Mouse (Mus musculus) C2C12 (cell line): ENCODE results near the gene Arl6. TPM values are rescaled to one million over a fixed set of nuclear protein-coding genes. Genes with fewer than 3 reads are reported as not detected.

ENCODE experiments used
- H3K27me3 ChIP-seq: one replicate; pipeline ENCODE4 v1.6.1; 2011; ENCODE audit not compliant: control insufficient read depth, insufficient read depth, insufficient read length
- H3K36me3 ChIP-seq: one replicate; pipeline ENCODE4 v1.6.1; 2011; ENCODE audit not compliant: control insufficient read depth, insufficient read depth
- H3K4me3 ChIP-seq: one replicate; pipeline ENCODE4 v1.5.1; 2011; ENCODE audit warnings: mild to moderate bottlenecking, control low read depth; ENCODE audit not compliant: poor library complexity, insufficient read depth, severe bottlenecking
- H3K79me2 ChIP-seq: one replicate; pipeline ENCODE4 v1.6.1; 2011; ENCODE audit not compliant: control insufficient read depth, insufficient read depth
- H3K79me3 ChIP-seq: one replicate; pipeline ENCODE4 v1.6.1; 2011; ENCODE audit warnings: low read depth, control low read depth
- H3ac ChIP-seq: one replicate; pipeline ENCODE3; 2011; ENCODE audit warnings: low read depth; ENCODE audit not compliant: control insufficient read depth, insufficient read length
- CEBPB ChIP-seq: IDR thresholded peaks from one replicate; pipeline ENCODE4 v1.6.1; 2011; ENCODE audit warnings: low read depth, mild to moderate bottlenecking, control low read depth, moderate library complexity
- CTCF ChIP-seq: IDR thresholded peaks from one replicate; pipeline ENCODE4 v1.5.1; 2011; ENCODE audit not compliant: control insufficient read depth, insufficient read depth, insufficient read length
- FOSL1 ChIP-seq: IDR thresholded peaks from one replicate; pipeline ENCODE4 v1.8.0; 2011; ENCODE audit warnings: mild to moderate bottlenecking, low read length; ENCODE audit not compliant: poor library complexity, insufficient read depth, severe bottlenecking
- MAX ChIP-seq: IDR thresholded peaks from one replicate; pipeline ENCODE4 v1.6.1; 2011; ENCODE audit warnings: mild to moderate bottlenecking, control low read depth
- MYOD1 ChIP-seq: IDR thresholded peaks from one replicate; pipeline ENCODE4 v1.6.1; 2011; ENCODE audit warnings: low read depth; ENCODE audit not compliant: control insufficient read depth, insufficient read length
- MYOG ChIP-seq: IDR thresholded peaks from one replicate; pipeline ENCODE4 v1.6.1; 2011; ENCODE audit not compliant: control insufficient read depth, insufficient read length; ENCODE audit errors: extremely low read depth
- USF1 ChIP-seq: IDR thresholded peaks from one replicate; pipeline ENCODE4 v1.6.1; 2011; ENCODE audit warnings: low read depth, mild to moderate bottlenecking, control low read depth, moderate library complexity
- polyA plus RNA-seq: library from polyadenylated mRNA; unstranded; fragments of >200 nt; fragmentation: generic; extraction: Trizol; gene quantifications from one replicate; pipeline ENCODE4 v1.2.1, GENCODE M21; 2012; ENCODE audit warnings: missing spikeins

Gene Arl6
- polyA plus RNA-seq, 1 experiment = 7.2 TPM

- Histone ChIP-seq H3K79me2 (no peaks in the 10 kb centered on the region), H3K4me3 (peak within 1 kb of the TSS; percentile 56), H3ac (peak within 1 kb of the TSS; percentile 87), H3K27me3 (no peaks in the 10 kb centered on the region), H3K79me3 (peaks cover 8% of the 10 kb centered on the region), H3K36me3 (no peaks in the 10 kb centered on the region)
- no peak for TF ChIP-seq MYOD1
- TF ChIP-seq CTCF = no peak
- TF ChIP-seq USF1 = no peak
- TF ChIP-seq MYOG = no peak
- no peak for TF ChIP-seq FOSL1
- TF ChIP-seq CEBPB = no peak
- TF ChIP-seq MAX = peak; percentile 82
These were observed 38.6 kb downstream of the Arl6 start, which contains the start of gene Crybg3 for GRCm38 (mm10) chr16:59600311-59601251. Gene Crybg3, minus strand, starts transcription at chr16:59600979.

- no peaks in the 10 kb centered on the region for H3K27me3 ChIP-seq
- H3K4me3 ChIP-seq = peak overlapping the region; percentile 56
- peak overlapping the region; percentile 19 for H3ac ChIP-seq
- no peaks in the 10 kb centered on the region for H3K79me2 ChIP-seq
- H3K36me3 ChIP-seq = no peaks in the 10 kb centered on the region
- H3K79me3 ChIP-seq = peaks cover 8% of the 10 kb centered on the region
- no peak for TF ChIP-seq CEBPB
These were observed 39.6 kb downstream of the Arl6 start for GRCm38 (mm10) chr16:59599411-59600265.

- no peaks in the 10 kb centered on the region for H3K79me2 ChIP-seq
- TF ChIP-seq MYOD1 = no peak
- TF ChIP-seq FOSL1 = no peak
- no peak for TF ChIP-seq MAX
- no peak for TF ChIP-seq CTCF
- TF ChIP-seq MYOG = no peak
- no peak for TF ChIP-seq CEBPB
- TF ChIP-seq USF1 = no peak
- peaks cover 8% of the 10 kb centered on the region for H3K79me3 ChIP-seq
- no peak overlapping the region for H3K4me3 ChIP-seq
- H3K36me3 ChIP-seq = no peaks in the 10 kb centered on the region
- no peak overlapping the region for H3ac ChIP-seq
- no peaks in the 10 kb centered on the region for H3K27me3 ChIP-seq
These were observed 40.2 kb downstream of the Arl6 start for GRCm38 (mm10) chr16:59598997-59599396.

- H3K79me3 ChIP-seq = peaks cover 10% of the 10 kb centered on the region
- H3K27me3 ChIP-seq = no peaks in the 10 kb centered on the region
- H3K4me3 ChIP-seq = no peak overlapping the region
- H3K79me2 ChIP-seq = no peaks in the 10 kb centered on the region
- TF ChIP-seq USF1 (no peak), MAX (no peak), MYOG (no peak), CEBPB (no peak), FOSL1 (no peak), CTCF (no peak), MYOD1 (no peak)
- no peaks in the 10 kb centered on the region for H3K36me3 ChIP-seq
- no peak overlapping the region for H3ac ChIP-seq
These were observed 41.9 kb downstream of the Arl6 start for GRCm38 (mm10) chr16:59597256-59597655.

- no peak for TF ChIP-seq USF1
- no peak for TF ChIP-seq MAX
- no peak for TF ChIP-seq CEBPB
- TF ChIP-seq FOSL1 = no peak
- no peak for TF ChIP-seq MYOG
- TF ChIP-seq CTCF = no peak
- no peak for TF ChIP-seq MYOD1
- H3K4me3 ChIP-seq = no peak overlapping the region
- no peaks in the 10 kb centered on the region for H3K79me2 ChIP-seq
- H3K27me3 ChIP-seq = no peaks in the 10 kb centered on the region
- H3K79me3 ChIP-seq = peaks cover 10% of the 10 kb centered on the region
- no peaks in the 10 kb centered on the region for H3K36me3 ChIP-seq
- no peak overlapping the region for H3ac ChIP-seq
These were observed 44.5 kb downstream of the Arl6 start for GRCm38 (mm10) chr16:59594714-59595113.
